Mouse (Mus musculus) G1E (cell line): ENCODE results near the gene Itfg2.

Source experiments
- CTCF ChIP-seq: IDR thresholded peaks from 2 replicates; pipeline ENCODE4 v1.5.1; 2012; ENCODE audit warnings: low read depth, low read length, inconsistent platforms, mixed read lengths
- GATA1 ChIP-seq: IDR thresholded peaks from 2 replicates; pipeline ENCODE4 v1.6.1; 2012; ENCODE audit warnings: borderline replicate concordance, low read length, inconsistent platforms, mixed read lengths
- POLR2AphosphoS5 ChIP-seq: IDR thresholded peaks from 2 replicates; pipeline ENCODE4 v1.6.1; 2012; ENCODE audit warnings: low read depth, low read length, inconsistent platforms; ENCODE audit not compliant: insufficient replicate concordance

DNA sequence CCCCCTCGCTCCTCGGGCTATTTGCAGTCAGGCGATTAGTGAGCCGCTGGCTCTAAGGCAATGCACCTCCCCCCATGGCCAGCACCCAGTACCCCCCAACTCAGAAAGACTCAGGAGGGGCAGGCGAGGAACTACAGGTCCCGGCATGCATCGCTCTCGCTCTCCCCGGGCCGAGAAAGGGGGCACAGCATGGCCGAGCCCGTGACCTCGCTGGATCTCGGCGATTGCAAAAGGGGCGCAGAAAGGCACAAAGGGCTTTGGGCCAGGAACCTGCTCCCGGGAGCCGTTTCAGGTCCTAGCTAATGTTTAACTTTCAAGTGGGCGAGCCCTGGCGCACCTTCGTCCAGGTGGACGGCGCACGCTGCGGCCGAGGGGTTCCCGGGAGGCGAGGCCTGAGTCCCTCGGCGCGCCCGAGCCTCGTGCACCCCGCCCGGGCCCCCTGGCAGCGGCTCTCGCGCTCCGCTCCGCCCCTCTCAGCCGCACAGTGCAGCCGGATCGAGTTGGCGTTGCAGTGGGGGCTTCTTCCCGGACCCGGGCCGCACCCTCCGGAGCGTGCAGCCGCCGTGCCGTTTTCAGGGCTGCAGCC is 13.1 kb upstream of the Itfg2 start:
- TF ChIP-seq CTCF = no peak
- TF ChIP-seq GATA1 = no peak
- no peak for TF ChIP-seq POLR2AphosphoS5
